Mouse (Mus musculus) frontal cortex, postnatal 25 days (tissue): ENCODE results near the gene Mipep.

ENCODE experiments used
- DNase-seq, 2 experiments: peaks; one replicate each; pipeline ENCODE4 v3.0.0; 2022; ENCODE audit warnings: low spot score in 2 of 2

Mipep gene

GRCm38 (mm10) chr14:60799762-60800728 is 15.7 kb downstream of the Mipep start:
- DNase-seq = no peak

DNA sequence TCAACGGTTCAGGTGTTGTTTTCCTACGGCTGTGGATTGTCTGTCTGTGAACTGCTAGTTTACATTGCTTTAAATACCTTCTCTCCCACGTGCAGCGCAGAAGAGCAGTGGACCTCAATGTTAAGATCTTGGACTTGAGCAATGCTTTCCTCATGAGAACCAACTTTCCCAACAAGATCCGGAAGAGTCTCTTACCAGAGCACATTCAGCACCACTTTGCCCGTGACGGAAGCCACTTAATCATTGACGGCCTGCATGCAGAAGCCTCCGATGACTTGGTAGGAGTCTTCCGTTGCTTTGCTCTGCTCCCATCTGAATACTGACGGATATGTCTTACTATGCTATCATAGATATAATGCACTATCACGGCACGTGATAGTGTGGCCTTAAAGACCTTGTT is 17.7 kb downstream of the Mipep start:
- DNase-seq = no peak

DNA sequence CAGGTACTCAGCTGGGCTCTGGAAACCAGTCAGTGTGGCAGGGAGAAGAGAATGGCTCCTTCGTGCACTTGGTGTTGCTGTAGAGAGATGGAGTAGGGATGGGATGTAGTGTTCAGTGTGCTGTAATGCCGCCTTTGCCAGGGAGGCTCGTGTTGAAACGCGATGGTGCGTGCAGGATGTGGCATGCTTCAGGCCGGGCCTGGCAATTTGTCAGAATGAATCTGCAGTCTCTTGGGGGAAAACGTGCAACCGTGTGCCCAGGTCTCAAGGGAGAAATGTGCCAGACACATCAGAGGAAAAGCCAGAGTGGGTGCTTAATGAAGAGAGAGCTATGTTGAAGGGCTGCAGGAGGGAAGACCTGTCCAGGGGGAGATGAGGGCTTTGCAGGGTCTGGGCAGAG is 20.6 kb downstream of the Mipep start:
- no peak for DNase-seq

GRCm38 (mm10) chr14:60805871-60806270 is 21.5 kb downstream of the Mipep start:
- DNase-seq = no peak

- no peak for DNase-seq
Measured at GRCm38 (mm10) chr14:60806891-60807344, 22.5 kb downstream of the Mipep start.

DNA sequence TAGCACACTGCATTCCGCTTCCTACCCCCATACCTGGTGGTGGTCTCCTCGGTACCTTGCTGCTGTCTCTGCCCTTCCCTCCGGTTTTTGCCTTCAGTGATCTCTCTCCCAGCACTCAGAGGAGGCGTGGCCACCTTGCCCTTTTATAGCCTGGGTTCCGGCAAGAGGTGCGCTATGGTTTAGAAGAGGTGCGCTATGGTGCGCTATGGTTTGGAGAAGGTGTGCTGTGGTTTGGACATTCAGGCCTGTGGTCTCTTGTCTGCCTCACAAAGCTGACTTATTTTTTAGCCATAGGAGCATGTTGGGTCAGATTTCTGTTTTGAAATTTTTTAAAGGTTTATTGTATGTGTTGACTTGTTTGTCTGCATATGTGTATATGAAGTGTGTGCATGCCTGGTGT is 25.5 kb downstream of the Mipep start:
- DNase-seq = no peak

DNA sequence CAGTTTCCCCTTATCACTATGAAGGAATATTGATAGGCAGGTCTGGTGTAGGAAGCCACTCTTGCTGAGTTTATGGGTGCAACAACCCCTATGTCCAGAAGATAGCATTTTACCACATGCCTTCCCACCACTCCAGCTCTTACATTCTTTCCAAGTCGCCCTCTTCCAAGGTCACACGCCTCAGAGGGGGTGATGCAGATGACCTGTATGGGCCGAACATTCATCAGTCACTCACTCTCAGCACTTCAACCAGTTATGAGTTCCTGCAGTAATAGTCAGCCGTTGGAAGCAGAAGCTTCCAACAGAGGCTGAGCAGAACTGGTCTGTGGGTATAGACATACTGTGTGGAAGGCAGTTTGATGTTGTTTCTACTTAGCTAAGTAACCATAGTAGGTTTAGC is 27.2 kb downstream of the Mipep start:
- no peak for DNase-seq

DNA sequence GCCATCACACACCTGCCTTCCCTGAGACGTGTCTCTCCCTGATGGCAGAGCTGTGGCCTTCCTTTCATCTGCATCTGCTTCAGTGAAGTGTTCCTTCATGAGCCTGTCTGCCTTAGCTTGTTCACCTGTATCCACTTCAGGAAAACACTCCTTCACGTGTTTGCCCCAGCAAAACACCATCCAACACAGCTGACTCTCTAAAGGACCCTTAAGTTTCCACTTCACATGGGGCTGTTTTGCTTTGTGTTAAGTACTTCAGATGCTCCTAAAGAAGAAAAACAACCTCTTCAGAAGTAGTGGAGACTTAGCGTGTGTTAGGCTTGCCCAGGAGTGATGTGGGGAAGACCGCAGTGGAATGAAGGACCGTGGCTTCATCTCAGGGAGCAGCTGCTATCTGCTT is 30.7 kb downstream of the Mipep start:
- DNase-seq = no peak

DNA sequence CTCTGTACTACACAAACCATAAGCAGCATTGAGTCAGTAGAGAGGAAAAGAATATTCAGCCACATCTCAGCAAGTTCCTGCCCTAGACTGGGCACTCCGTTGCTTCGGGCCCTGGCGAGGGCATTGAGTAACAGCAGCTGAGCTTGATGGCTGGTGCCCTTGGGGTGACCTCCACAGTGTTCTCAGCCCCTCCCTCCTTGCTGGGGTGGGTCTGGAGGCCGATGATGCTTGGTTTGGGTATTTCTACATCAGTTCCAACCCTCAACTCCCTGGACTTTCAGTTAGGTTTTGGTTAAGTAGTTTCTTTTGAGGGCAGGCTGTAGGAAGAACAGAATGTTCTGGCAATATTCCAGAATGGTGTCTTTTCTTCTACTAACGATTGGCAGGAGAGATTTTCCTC is 33.7 kb downstream of the Mipep start:
- no peak for DNase-seq

DNA sequence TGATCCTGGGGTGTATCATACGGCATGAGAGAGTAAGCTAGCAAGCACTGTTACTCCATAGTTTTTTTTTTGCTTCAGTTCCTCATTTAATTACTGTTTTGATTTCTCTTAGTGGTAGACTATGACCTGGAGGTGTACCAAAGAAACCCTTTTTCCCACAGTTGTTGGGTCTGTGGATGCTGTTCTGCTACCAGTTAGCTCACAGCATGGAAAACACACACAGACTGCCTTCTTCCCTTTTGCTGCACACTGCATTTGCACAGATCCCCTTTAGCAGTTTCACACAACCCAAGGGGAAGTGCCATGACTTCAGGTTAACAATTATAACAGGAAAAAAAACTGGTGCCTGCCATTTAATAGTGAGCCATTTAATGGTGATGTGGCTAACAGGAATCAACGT is 45.7 kb downstream of the Mipep start:
- DNase-seq = no peak

DNA sequence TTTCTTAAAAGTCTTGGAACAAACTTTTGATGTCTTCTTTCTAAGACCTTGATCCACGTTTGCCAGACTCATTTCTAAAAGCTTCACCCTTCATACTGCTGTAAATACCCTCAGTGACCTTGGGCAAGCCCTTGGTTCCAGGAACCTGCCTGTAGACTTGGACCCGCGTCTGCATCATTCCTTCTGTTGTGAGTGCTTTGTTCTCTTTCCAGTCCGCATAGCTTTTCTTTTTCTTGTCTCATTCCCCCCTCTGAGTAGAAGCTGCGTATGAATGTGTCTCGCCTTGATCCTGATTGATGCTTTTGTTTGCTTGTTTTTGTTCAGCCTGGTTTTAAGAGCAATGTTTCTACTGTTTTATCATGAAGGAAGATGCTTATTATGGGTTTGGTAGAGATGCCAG is 52.3 kb downstream of the Mipep start:
- DNase-seq = no peak

GRCm38 (mm10) chr14:60839654-60840053 is 55.3 kb downstream of the Mipep start:
- DNase-seq = no peak

- DNase-seq = no peak
Measured at GRCm38 (mm10) chr14:60841977-60842659, 57.7 kb downstream of the Mipep start.

DNA sequence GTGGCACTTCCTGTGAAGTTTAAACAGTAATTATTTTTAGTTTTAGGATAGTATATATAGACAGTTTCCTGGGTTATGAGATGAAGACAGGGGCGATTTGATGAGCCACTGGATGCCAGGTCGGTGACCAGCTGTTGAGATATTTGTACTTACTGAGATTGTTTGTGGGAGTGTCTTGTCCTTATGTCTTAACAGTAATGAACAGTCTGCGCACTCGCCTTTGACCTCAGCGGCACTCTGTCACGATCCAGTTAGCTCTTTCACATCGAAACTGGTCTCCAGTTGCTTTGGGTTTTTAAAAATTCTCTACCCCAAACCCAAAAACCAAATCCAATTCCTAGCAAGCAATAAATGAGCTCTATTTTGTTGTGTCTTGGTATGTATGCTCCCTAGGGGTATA is 59.2 kb downstream of the Mipep start:
- no peak for DNase-seq

DNA sequence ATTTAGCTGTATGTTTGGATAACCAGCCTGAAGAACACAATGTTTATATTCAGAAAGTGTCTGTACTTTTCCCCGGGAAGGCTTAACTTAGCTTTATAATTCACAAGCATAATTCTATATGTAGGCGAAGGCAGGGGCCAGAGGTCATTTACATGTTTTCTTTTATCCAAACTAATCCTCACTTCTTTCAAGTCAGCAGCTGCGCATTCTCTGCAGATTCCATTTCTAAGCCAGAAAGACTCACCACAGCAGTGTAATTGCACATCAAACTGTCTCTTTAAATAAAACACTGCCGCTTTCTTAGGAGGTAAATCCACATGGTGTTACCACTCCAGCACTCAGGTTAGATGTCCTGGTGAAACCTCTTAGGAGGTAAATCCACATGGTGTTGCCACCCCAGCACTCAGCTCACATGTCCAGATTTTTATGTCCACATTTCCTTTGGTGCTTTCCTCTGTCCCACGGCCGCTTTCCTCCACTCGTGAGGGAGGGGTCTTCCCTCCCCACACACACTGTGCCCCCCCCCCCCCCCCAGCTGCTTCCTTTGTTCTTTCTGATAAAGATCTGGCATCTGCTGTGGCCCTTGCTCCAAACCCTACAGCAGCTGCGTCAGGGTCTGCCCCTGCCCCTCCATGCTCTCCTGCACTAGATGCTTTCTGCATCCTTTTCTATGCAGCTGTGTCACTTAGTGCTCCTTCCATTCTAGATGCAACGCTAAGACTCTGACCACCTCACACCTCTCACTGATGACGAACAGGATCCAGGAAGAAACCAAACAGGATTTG is 61.1 kb downstream of the Mipep start:
- no peak for DNase-seq

GRCm38 (mm10) chr14:60846174-60846573 is 61.8 kb downstream of the Mipep start:
- no peak for DNase-seq

DNA sequence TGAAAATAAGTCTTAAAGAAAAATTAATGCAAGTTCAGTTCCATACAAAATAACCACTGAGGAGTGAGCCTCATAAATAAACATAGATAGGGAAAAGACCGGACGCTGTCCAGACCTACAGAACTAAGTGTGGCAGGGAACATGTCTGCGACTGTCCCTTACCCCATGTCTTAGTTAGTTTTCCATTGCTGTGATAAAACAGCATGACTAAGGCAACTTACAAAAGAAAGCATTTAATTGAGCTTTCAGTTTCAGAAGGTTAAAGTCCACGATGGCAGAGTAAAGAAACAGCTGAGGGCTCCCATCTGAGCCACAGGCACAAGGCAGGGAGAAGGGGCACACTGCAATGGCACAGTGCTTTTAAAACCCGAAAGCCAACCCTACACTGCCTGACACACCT is 63.8 kb downstream of the Mipep start:
- DNase-seq = no peak

DNA sequence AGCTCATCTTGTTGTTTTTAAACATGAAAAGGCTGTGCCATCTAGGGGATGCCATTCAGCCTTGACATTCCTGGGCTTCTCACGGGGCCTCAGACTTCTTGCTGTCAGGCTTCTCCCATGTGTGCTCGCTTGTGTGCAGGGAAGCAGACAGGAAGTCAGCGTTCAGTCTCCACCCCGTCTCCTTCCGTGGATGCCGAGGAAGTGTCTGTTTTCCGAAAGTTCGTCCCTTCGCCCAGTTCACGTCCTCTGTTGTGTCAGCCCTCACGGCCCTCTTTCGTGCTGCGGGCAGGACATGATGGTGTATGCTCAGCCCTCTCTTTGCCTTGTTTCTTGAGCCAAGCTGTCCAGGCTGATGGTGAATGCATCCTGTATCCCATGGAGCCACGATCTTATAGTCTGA is 65.7 kb downstream of the Mipep start:
- DNase-seq = no peak

- DNase-seq = no peak
Measured at GRCm38 (mm10) chr14:60851632-60852031, 67.3 kb downstream of the Mipep start.

DNA sequence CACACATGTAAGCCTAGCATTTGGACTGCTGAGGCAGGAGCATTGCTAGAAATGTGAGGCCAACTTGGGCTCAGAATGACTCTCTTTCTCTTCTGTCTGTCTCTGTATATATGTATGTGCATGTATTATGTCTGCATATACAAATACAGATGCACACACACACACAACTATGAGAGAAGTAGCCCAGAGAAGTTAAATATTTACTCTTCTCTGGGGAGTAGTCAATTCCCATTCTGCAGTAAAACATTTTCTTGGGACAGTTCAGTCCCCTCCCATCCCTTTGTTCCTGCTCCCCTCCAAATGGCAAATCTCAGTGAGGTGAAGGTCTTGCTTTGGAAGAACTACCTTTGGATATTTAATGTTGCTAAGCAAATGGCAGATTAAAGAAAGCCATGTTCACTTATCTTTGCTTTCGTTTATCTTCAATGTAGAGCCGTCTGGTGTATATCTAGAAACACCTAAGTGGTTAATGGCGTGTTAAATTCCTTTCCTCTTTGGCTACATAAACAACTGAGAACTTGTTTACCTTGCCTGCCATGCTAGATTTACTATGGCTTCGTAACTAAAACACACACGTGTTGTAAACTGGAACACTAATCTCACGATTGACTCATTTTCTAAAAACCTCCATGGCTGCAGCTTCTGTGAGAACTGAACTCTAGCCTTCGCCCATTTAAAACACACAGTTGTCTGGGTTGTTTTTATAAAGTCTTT is 72.0 kb downstream of the Mipep start:
- no peak for DNase-seq

GRCm38 (mm10) chr14:60856913-60857300 is 72.5 kb downstream of the Mipep start:
- no peak for DNase-seq

GRCm38 (mm10) chr14:60863396-60863795 is 79.0 kb downstream of the Mipep start:
- no peak for DNase-seq
